Mouse (Mus musculus) forebrain, embryonic 13.5 days (tissue): ENCODE results near the gene Adipoq. TPM values are rescaled to one million over a fixed set of nuclear protein-coding genes. Genes with fewer than 3 reads are reported as not detected.
"Not testable (repeated sequence)": the region's sequence is repeated elsewhere in the genome, so short reads cannot be mapped to it uniquely, and the experiment has no call there.

Experiments used
- ATAC-seq: fragments of 200-750 bp; cut with Nextera tagmentation; 2 replicates; pipeline ENCODE4 v1.8.0; 2017
- H3K27ac ChIP-seq: fragments of 300-500 bp; sonication (generic); 2 replicates; pipeline ENCODE4 v1.5.1; 2015; ENCODE audit warnings: inconsistent platforms, mild to moderate bottlenecking, moderate library complexity
- H3K27me3 ChIP-seq: fragments of 300-500 bp; sonication (generic); 2 replicates; pipeline ENCODE4 v1.6.1; 2015; ENCODE audit warnings: mild to moderate bottlenecking, inconsistent platforms
- H3K36me3 ChIP-seq: fragments of 300-500 bp; sonication (generic); 2 replicates; pipeline ENCODE4 v1.6.1; 2015; ENCODE audit warnings: mild to moderate bottlenecking, inconsistent platforms; ENCODE audit not compliant: poor library complexity, severe bottlenecking
- H3K4me1 ChIP-seq: fragments of 300-500 bp; sonication (generic); 2 replicates; pipeline ENCODE4 v1.6.1; 2015; ENCODE audit warnings: inconsistent platforms
- H3K4me2 ChIP-seq: fragments of 300-500 bp; sonication (generic); 2 replicates; pipeline ENCODE4 v1.6.1; 2015; ENCODE audit warnings: inconsistent platforms, mild to moderate bottlenecking, moderate library complexity
- H3K4me3 ChIP-seq: fragments of 300-500 bp; sonication (generic); 2 replicates; pipeline ENCODE4 v1.5.1; 2015; ENCODE audit warnings: mild to moderate bottlenecking, inconsistent platforms
- H3K9ac ChIP-seq: fragments of 300-500 bp; sonication (generic); 2 replicates; pipeline ENCODE4 v1.6.1; 2015; ENCODE audit warnings: mild to moderate bottlenecking, inconsistent platforms
- H3K9me3 ChIP-seq: fragments of 300-500 bp; sonication (generic); replicated peaks from 2 replicates; pipeline ENCODE4 v1.6.1; 2016; ENCODE audit warnings: inconsistent platforms
- WGBS: fragments of 180-500 bp; shearing (Covaris S2); methylation state at CpG from one replicate; pipeline ENCODE4 v1.1.7; 2015; 5-methylcytosine and 5-hydroxymethylcytosine counted together
- polyA plus RNA-seq: library from polyadenylated mRNA; unstranded; fragments of >200 nt; fragmentation: Nextera tagmentation; extraction: Ambion mirVana; gene quantifications from 2 replicates; pipeline ENCODE4 v1.2.1, GENCODE M21; 2015

Gene Adipoq
- not detected in 2 replicates for polyA plus RNA-seq

GRCm38 (mm10) chr16:23146280-23146679 lies at the start of gene Adipoq:
TSS of gene Adipoq (plus strand) at chr16:23146536.
- no peaks in the 10 kb centered on the region for H3K27me3 ChIP-seq
- H3K27ac ChIP-seq, result no peak within 1 kb of the TSS
- H3K9ac ChIP-seq, result no peak within 1 kb of the TSS
- no peaks in the 10 kb centered on the region for H3K9me3 ChIP-seq
- no peak within 1 kb of the TSS for H3K4me3 ChIP-seq
- H3K4me2 ChIP-seq, result no peak within 1 kb of the TSS
- WGBS, result 93% methylated on average over 3 of the region's 3 CpGs
- ATAC-seq, result no peak
- H3K36me3 ChIP-seq, result no peaks in the 10 kb centered on the region
- no peaks in the 10 kb centered on the region for H3K4me1 ChIP-seq

- WGBS, result 90% methylated on average over 1 of the region's 1 CpGs
- ATAC-seq, result 0 out of 2 replicates have a peak, but pooled peaks have one; percentile 6
- H3K27ac ChIP-seq, result not testable (repeated sequence)
Observed at GRCm38 (mm10) chr16:23096886-23097285, 49.5 kb upstream of the Adipoq start.

GRCm38 (mm10) chr16:23097290-23098104 lies 48.8 kb upstream of the Adipoq start:
- H3K4me2 ChIP-seq, H3K36me3 ChIP-seq, H3K27ac ChIP-seq, H3K9ac ChIP-seq, H3K4me3 ChIP-seq, H3K9me3 ChIP-seq: not testable (repeated sequence)
- peak; percentile 79 for ATAC-seq
- Histone ChIP-seq H3K27me3 (peaks cover 15% of the 10 kb centered on the region), H3K4me1 (peaks cover 11% of the 10 kb centered on the region)
- WGBS, result 84% methylated on average over 8 of the region's 8 CpGs

More at GRCm38 (mm10) chr16:23096886-23097285, 49.5 kb upstream of the Adipoq start:
- Histone ChIP-seq H3K27me3 (peaks cover 12% of the 10 kb centered on the region), H3K4me1 (peaks cover 10% of the 10 kb centered on the region)
- H3K4me2 ChIP-seq, H3K9ac ChIP-seq, H3K4me3 ChIP-seq, H3K36me3 ChIP-seq, H3K9me3 ChIP-seq: not testable (repeated sequence)

- WGBS, result 100% methylated on average over 1 of the region's 1 CpGs
- peaks cover 21% of the 10 kb centered on the region for H3K27me3 ChIP-seq
- H3K9me3 ChIP-seq, H3K4me2 ChIP-seq, H3K9ac ChIP-seq, H3K36me3 ChIP-seq, H3K4me3 ChIP-seq, H3K27ac ChIP-seq, ATAC-seq: not testable (repeated sequence)
- peaks cover 16% of the 10 kb centered on the region for H3K4me1 ChIP-seq
Observed at GRCm38 (mm10) chr16:23098105-23098452, 48.3 kb upstream of the Adipoq start.

GRCm38 (mm10) chr16:23099632-23100031 lies 46.7 kb upstream of the Adipoq start:
- no peak overlapping the region for H3K27ac ChIP-seq
- WGBS, result 6% methylated on average over 12 of the region's 12 CpGs
- no peak for ATAC-seq

GRCm38 (mm10) chr16:23100099-23100575 lies 46.2 kb upstream of the Adipoq start:
- peak; percentile 61; the same call in 1 of the 2 replicates for ATAC-seq
- Histone ChIP-seq H3K4me1 (peaks cover 16% of the 10 kb centered on the region), H3K4me3 (peak overlapping the region; percentile 35), H3K9ac (peak overlapping the region; percentile 58), H3K9me3 (no peaks in the 10 kb centered on the region), H3K4me2 (peak overlapping the region; percentile 62), H3K27me3 (peaks cover 21% of the 10 kb centered on the region), H3K36me3 (no peaks in the 10 kb centered on the region), H3K27ac (no peak overlapping the region)
- WGBS, result 1% methylated on average over 9 of the region's 9 CpGs

More at GRCm38 (mm10) chr16:23099632-23100031, 46.7 kb upstream of the Adipoq start:
- Histone ChIP-seq H3K27me3 (peaks cover 21% of the 10 kb centered on the region), H3K4me3 (peak overlapping the region; percentile 35), H3K4me1 (peaks cover 16% of the 10 kb centered on the region), H3K4me2 (peak overlapping the region; percentile 62), H3K9me3 (no peaks in the 10 kb centered on the region), H3K9ac (peak overlapping the region; percentile 58), H3K36me3 (no peaks in the 10 kb centered on the region)

- Histone ChIP-seq H3K4me3 (peak overlapping the region; percentile 35; the same call in 1 of the 2 replicates), H3K27ac (no peak overlapping the region), H3K36me3 (no peaks in the 10 kb centered on the region), H3K9ac (no peak overlapping the region), H3K4me2 (peak overlapping the region; percentile 62), H3K27me3 (peaks cover 21% of the 10 kb centered on the region), H3K4me1 (peaks cover 16% of the 10 kb centered on the region), H3K9me3 (no peaks in the 10 kb centered on the region)
- WGBS, result 13% methylated on average over 10 of the region's 10 CpGs
- ATAC-seq, result no peak
Observed at GRCm38 (mm10) chr16:23100613-23101012, 45.7 kb upstream of the Adipoq start.

GRCm38 (mm10) chr16:23102340-23103037 lies 43.8 kb upstream of the Adipoq start:
- Histone ChIP-seq H3K36me3 (no peaks in the 10 kb centered on the region), H3K9ac (peak overlapping the region; percentile 43; the same call in 1 of the 2 replicates), H3K4me3 (peak overlapping the region; percentile 13), H3K9me3 (no peaks in the 10 kb centered on the region), H3K27ac (no peak overlapping the region), H3K27me3 (peaks cover 21% of the 10 kb centered on the region), H3K4me2 (peak overlapping the region; percentile 51), H3K4me1 (peaks cover 16% of the 10 kb centered on the region)
- 13% methylated on average over 15 of the region's 15 CpGs for WGBS
- ATAC-seq, result no peak

GRCm38 (mm10) chr16:23103038-23103745 lies 43.1 kb upstream of the Adipoq start:
- peak overlapping the region; percentile 51 for H3K4me2 ChIP-seq
- H3K36me3 ChIP-seq, result no peaks in the 10 kb centered on the region
- peak overlapping the region; percentile 13 for H3K4me3 ChIP-seq
- no peak overlapping the region for H3K27ac ChIP-seq
- H3K9ac ChIP-seq, result peak overlapping the region; percentile 43; the same call in 1 of the 2 replicates
- peaks cover 16% of the 10 kb centered on the region for H3K4me1 ChIP-seq
- H3K9me3 ChIP-seq, result no peaks in the 10 kb centered on the region
- peaks cover 21% of the 10 kb centered on the region for H3K27me3 ChIP-seq
- ATAC-seq, result no peak
- WGBS, result 42% methylated on average over 17 of the region's 17 CpGs

GRCm38 (mm10) chr16:23103841-23104240 lies 42.5 kb upstream of the Adipoq start:
- Histone ChIP-seq H3K27ac (no peak overlapping the region), H3K4me2 (no peak overlapping the region), H3K27me3 (peaks cover 21% of the 10 kb centered on the region), H3K4me1 (peaks cover 18% of the 10 kb centered on the region), H3K36me3 (peaks cover 2% of the 10 kb centered on the region; the same call in 1 of the 2 replicates), H3K9me3 (no peaks in the 10 kb centered on the region), H3K9ac (no peak overlapping the region), H3K4me3 (no peak overlapping the region)
- 51% methylated on average over 2 of the region's 2 CpGs for WGBS
- ATAC-seq, result no peak

GRCm38 (mm10) chr16:23106121-23106520 lies 40.2 kb upstream of the Adipoq start:
- Histone ChIP-seq H3K9me3 (no peaks in the 10 kb centered on the region), H3K27ac (no peak overlapping the region), H3K4me3 (no peak overlapping the region), H3K4me1 (peaks cover 26% of the 10 kb centered on the region), H3K9ac (no peak overlapping the region), H3K36me3 (peaks cover 23% of the 10 kb centered on the region), H3K27me3 (peaks cover 9% of the 10 kb centered on the region), H3K4me2 (no peak overlapping the region)
- no peak for ATAC-seq
- WGBS, result 80% methylated on average over 7 of the region's 7 CpGs
